Mouse (Mus musculus) liver, postnatal 0 days (tissue): ENCODE results near the gene 1700034J05Rik. TPM values are rescaled to one million over a fixed set of nuclear protein-coding genes. Genes with fewer than 3 reads are reported as not detected.

Source experiments
- ATAC-seq: fragments of 200-750 bp; cut with Nextera tagmentation; 2 replicates; pipeline ENCODE4 v1.8.0; 2017; ENCODE audit warnings: mild to moderate bottlenecking, moderate library complexity
- DNase-seq: peaks from one replicate; pipeline ENCODE4 v3.0.0-alpha.2; 2016
- H3K27ac ChIP-seq: fragments of 300-500 bp; sonication (generic); 2 replicates; pipeline ENCODE4 v1.5.1; 2014; ENCODE audit warnings: antibody characterized with exemption, moderate library complexity, mild to moderate bottlenecking, low read depth
- H3K27me3 ChIP-seq: fragments of 300-500 bp; sonication (generic); 2 replicates; pipeline ENCODE4 v1.6.1; 2014; ENCODE audit warnings: low read length, control low read depth, mixed read lengths; ENCODE audit not compliant: insufficient read depth
- H3K36me3 ChIP-seq: fragments of 300-500 bp; sonication (generic); replicated peaks from 2 replicates; pipeline ENCODE4 v1.6.1; 2014; ENCODE audit warnings: mild to moderate bottlenecking, control low read depth, low read length, moderate library complexity, mixed read lengths; ENCODE audit not compliant: insufficient read depth
- H3K4me1 ChIP-seq: fragments of 300-500 bp; sonication (generic); 2 replicates; pipeline ENCODE4 v1.6.1; 2014; ENCODE audit warnings: antibody characterized with exemption, mild to moderate bottlenecking, control low read depth; ENCODE audit not compliant: insufficient read depth
- H3K4me2 ChIP-seq: fragments of 300-500 bp; sonication (generic); 2 replicates; pipeline ENCODE4 v1.6.1; 2014; ENCODE audit warnings: low read depth, mild to moderate bottlenecking, low read length, moderate library complexity, mixed read lengths
- H3K4me3 ChIP-seq: fragments of 300-500 bp; sonication (generic); 2 replicates; pipeline ENCODE4 v1.5.1; 2014; ENCODE audit warnings: low read depth, low read length
- H3K9ac ChIP-seq: fragments of 300-500 bp; sonication (generic); replicated peaks from 2 replicates; pipeline ENCODE4 v1.6.1; 2014; ENCODE audit warnings: mild to moderate bottlenecking, moderate library complexity
- H3K9me3 ChIP-seq: fragments of 300-500 bp; sonication (generic); 2 replicates; pipeline ENCODE4 v1.6.1; 2016; ENCODE audit warnings: mild to moderate bottlenecking, control low read depth, low read length, mixed read lengths
- CTCF ChIP-seq: sonication (generic); IDR thresholded peaks from 2 replicates; pipeline ENCODE4 v1.5.1; 2016; ENCODE audit warnings: antibody characterized with exemption, low read depth
- EP300 ChIP-seq: IDR thresholded peaks from 2 replicates; pipeline ENCODE4 v1.6.1; 2016; ENCODE audit warnings: antibody characterized with exemption, low read depth, mild to moderate bottlenecking
- WGBS: fragments of 180-500 bp; shearing (Covaris S2); extraction: QIAGEN DNeasy Blood & Tissue Kit; methylation state at CpG from one replicate; pipeline ENCODE4 v1.1.7; 2014; ENCODE audit not compliant: insufficient replicate concordance; 5-methylcytosine and 5-hydroxymethylcytosine counted together
- polyA plus RNA-seq: library from polyadenylated mRNA; unstranded; fragments of >200 nt; fragmentation: Nextera tagmentation; extraction: Ambion mirVana; gene quantifications from 2 replicates; pipeline ENCODE4 v1.2.1, GENCODE M21; 2015

Gene 1700034J05Rik
- polyA plus RNA-seq, 1 experiment from 2014 or later = 0.05 TPM

DNA sequence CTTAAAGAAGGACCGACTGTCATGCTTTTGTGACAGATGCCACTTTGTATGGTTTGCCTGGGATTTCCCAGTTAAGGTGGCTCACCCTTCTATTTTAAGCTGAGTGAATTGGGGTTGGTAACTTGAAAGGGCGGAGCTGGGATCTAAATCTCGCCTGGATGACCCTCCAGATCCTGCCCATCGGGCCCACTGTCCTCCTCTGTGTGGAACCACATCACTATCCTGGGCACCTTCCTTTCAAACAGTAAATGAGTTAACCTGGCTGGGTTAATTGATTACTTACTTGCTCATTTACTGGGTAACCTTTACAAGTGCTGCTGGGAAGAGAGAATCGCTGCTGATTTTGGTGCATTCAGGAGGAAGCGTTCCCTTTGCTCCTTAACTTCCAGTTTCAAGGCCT, 35.9 kb downstream of the 1700034J05Rik start:
- WGBS = 78% methylated on average over 6 of the region's 6 CpGs
- ATAC-seq (no peak), DNase-seq (no peak)
- H3K9ac ChIP-seq = no peak overlapping the region
- H3K9me3 ChIP-seq = no peaks in the 10 kb centered on the region
- 0 out of 2 replicates have a peak overlapping the region, but pooled peaks have one; percentile 6 for H3K27ac ChIP-seq
- no peaks in the 10 kb centered on the region for H3K27me3 ChIP-seq
- no peak overlapping the region for H3K4me2 ChIP-seq
- no peak for TF ChIP-seq EP300
- TF ChIP-seq CTCF = no peak
- H3K4me3 ChIP-seq = no peak overlapping the region
- peaks cover 17% of the 10 kb centered on the region for H3K4me1 ChIP-seq
- no peaks in the 10 kb centered on the region for H3K36me3 ChIP-seq

DNA sequence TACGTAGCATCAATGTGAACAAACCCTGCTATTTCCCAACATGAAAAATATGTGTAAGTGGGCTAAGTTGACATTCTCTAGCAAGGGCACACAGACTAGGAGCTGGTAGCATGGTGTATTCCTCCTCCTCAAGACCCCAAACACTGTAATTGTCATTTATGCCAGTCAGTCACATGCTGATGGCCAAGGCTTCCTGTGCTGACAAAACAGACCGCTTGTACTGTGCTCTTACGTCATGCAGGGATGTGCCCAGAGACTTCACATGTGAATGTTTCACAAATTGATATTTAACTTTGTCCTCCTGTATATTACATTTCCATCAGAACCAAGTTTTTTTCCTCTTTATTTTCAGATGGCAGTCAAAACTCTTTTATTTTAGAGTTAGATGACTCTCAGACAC, 36.8 kb downstream of the 1700034J05Rik start:
- H3K4me3 ChIP-seq = no peak overlapping the region
- H3K9ac ChIP-seq = no peak overlapping the region
- TF ChIP-seq CTCF = no peak
- no peak for TF ChIP-seq EP300
- H3K27ac ChIP-seq = peak overlapping the region; percentile 35
- no peak overlapping the region for H3K4me2 ChIP-seq
- H3K36me3 ChIP-seq = no peaks in the 10 kb centered on the region
- H3K9me3 ChIP-seq = no peaks in the 10 kb centered on the region
- H3K4me1 ChIP-seq = peaks cover 26% of the 10 kb centered on the region
- ATAC-seq = peak; percentile 55; the same call in 1 of the 2 replicates
- 64% methylated on average over 3 of the region's 3 CpGs for WGBS
- no peak for DNase-seq
- no peaks in the 10 kb centered on the region for H3K27me3 ChIP-seq

DNA sequence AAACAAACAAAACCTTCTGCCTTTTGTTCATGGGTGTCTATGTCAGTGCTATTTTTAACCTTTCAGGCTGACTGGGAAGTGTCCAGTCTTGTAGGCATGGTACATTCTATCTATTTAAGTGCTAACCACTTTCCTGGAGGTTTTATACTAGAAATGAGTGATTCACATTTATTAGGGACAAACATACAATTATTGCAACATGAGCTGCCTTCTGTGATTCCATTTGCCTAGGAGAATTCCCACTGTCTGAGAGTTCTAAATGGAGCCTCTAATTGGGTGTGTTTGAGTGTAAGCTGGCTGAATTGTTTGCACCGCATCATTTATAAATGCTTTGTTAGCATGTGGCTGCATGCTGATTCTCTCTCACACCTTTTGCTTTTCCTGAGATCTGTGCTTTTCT, 38.4 kb downstream of the 1700034J05Rik start:
- Histone ChIP-seq H3K9ac (no peak overlapping the region), H3K4me3 (no peak overlapping the region), H3K4me1 (peaks cover 27% of the 10 kb centered on the region), H3K9me3 (no peaks in the 10 kb centered on the region), H3K4me2 (no peak overlapping the region), H3K36me3 (no peaks in the 10 kb centered on the region), H3K27me3 (no peaks in the 10 kb centered on the region), H3K27ac (peak overlapping the region; percentile 8; the same call in 1 of the 2 replicates)
- ATAC-seq (no peak), DNase-seq (no peak)
- WGBS = 87% methylated on average over 1 of the region's 1 CpGs
- TF ChIP-seq EP300 (no peak), CTCF (no peak)

DNA sequence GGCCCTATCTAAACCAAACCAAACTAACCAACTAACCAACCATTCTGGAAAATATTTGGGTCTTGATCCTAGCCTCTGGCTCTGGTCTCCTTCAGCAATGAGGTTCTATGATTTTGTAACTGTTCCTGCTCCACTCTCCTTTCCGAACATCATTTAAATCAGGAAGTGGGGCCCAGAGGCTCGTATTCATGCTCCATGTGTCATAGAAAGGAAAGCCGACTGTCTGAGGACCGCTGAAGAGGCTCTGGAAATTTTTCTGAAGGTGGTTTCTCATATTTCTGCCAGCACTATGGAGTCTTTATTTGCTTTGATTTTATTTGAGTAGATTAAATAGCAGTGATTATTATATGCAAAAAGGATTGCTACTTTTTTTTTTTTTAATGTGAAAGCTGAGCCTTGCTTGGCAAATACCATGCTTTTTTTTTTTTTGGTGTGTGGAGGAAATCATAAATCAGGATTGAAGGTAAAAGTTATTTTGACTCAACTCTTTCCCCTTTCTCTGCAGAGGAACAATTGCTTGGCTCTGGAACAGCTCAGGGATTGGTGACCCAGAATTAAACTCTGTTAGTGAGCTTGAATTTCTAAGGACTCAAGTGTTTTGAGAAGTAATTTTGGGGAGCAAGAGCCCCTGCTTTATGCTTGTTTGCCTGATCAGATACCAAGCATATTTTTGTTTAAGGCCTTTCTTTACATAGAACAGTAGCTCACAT, 40.6 kb downstream of the 1700034J05Rik start:
- WGBS = 36% methylated on average over 4 of the region's 4 CpGs
- TF ChIP-seq CTCF = no peak
- TF ChIP-seq EP300 = no peak
- Histone ChIP-seq H3K4me3 (no peak overlapping the region), H3K27me3 (no peaks in the 10 kb centered on the region), H3K4me1 (peaks cover 40% of the 10 kb centered on the region), H3K36me3 (no peaks in the 10 kb centered on the region), H3K27ac (peak overlapping the region; percentile 52; the same call in 1 of the 2 replicates), H3K9ac (no peak overlapping the region), H3K4me2 (no peak overlapping the region), H3K9me3 (no peaks in the 10 kb centered on the region)
- no peak for ATAC-seq
- no peak for DNase-seq

DNA sequence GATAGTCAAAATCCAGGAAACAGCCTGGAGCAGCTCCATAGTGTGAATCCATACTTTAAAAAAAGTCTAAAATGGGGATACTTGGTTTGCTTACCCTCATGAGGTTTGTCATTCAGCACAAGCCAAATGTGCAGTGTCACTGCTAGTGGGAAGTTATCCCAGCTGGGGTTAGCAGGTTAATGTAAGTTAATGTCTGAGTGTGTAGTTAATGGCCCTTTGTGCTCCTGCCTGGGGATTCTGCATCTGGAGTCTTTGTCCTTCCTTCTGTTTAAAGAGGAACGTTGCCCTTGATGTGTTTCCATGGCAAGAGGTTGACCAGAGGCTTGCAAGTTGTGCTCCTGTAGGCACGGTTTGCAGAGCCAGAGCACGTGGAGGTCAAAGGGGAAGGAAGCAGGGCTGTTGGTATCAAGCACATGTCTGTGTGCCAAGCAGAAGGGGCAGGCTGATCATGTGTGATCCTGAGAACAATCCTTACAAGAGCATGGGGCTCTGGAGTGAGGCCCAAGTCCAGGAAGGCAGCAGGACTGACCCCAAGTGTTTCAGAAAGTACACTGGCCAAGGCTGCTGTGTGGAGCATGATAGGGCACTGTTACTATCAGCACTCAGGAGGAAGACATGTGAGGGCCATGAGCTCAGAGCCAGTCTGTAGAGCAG, 41.3 kb downstream of the 1700034J05Rik start:
- Histone ChIP-seq H3K9ac (no peak overlapping the region), H3K27me3 (no peaks in the 10 kb centered on the region), H3K4me3 (no peak overlapping the region), H3K4me2 (no peak overlapping the region), H3K9me3 (no peaks in the 10 kb centered on the region), H3K27ac (peak overlapping the region; percentile 52; the same call in 1 of the 2 replicates), H3K36me3 (no peaks in the 10 kb centered on the region), H3K4me1 (peaks cover 41% of the 10 kb centered on the region)
- DNase-seq (no peak), ATAC-seq (peak; percentile 51)
- TF ChIP-seq CTCF = no peak
- no peak for TF ChIP-seq EP300
- 1% methylated on average over 3 of the region's 3 CpGs for WGBS

DNA sequence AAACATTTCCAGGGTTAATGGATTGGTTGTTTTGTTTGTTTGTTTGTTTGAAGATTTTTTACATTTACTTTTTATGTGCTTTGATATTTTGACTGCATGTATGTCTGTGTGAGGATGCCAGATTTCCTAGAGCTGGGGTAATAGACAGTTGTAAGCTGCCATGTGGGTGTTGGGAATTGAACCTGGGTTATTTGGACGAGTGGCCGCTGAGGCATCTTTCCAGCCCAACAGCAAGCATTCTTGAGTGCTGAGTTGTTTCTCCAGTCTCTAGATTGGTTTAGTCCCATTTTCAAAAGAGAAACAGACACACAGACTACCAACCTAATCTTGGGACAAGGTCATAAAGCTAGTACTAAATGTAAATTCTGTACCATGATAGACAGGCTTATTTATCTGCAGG, 43.4 kb downstream of the 1700034J05Rik start:
- Histone ChIP-seq H3K9ac (no peak overlapping the region), H3K4me2 (no peak overlapping the region), H3K9me3 (no peaks in the 10 kb centered on the region), H3K4me3 (no peak overlapping the region), H3K4me1 (peaks cover 40% of the 10 kb centered on the region), H3K36me3 (no peaks in the 10 kb centered on the region), H3K27ac (no peak overlapping the region), H3K27me3 (no peaks in the 10 kb centered on the region)
- no peak for TF ChIP-seq CTCF
- TF ChIP-seq EP300 = no peak
- ATAC-seq (no peak), DNase-seq (no peak)
- 82% methylated on average over 2 of the region's 2 CpGs for WGBS
